Mouse (Mus musculus) lung, embryonic 16.5 days (tissue): ENCODE data around the gene Cacna2d3. TPM values are rescaled to one million over a fixed set of nuclear protein-coding genes. Genes with fewer than 3 reads are reported as not detected.

Experiments used
- ATAC-seq: fragments of 200-750 bp; cut with Nextera tagmentation; 2 replicates; pipeline ENCODE4 v1.8.0; 2017; ENCODE audit warnings: low read depth, mild to moderate bottlenecking, moderate library complexity
- H3K27ac ChIP-seq: fragments of 300-500 bp; sonication (generic); 2 replicates; pipeline ENCODE4 v1.5.1; 2014; ENCODE audit warnings: mild to moderate bottlenecking, control low read depth, low read length
- H3K27me3 ChIP-seq: fragments of 300-500 bp; sonication (generic); 2 replicates; pipeline ENCODE4 v1.6.1; 2014; ENCODE audit warnings: low read depth, low read length, mixed read lengths; ENCODE audit not compliant: control insufficient read depth, insufficient read depth
- H3K36me3 ChIP-seq: fragments of 300-500 bp; sonication (generic); 2 replicates; pipeline ENCODE4 v1.6.1; 2014; ENCODE audit warnings: low read length; ENCODE audit not compliant: control insufficient read depth, insufficient read depth
- H3K4me1 ChIP-seq: fragments of 300-500 bp; sonication (generic); replicated peaks from 2 replicates; pipeline ENCODE4 v1.6.1; 2014; ENCODE audit warnings: low read length, mixed read lengths; ENCODE audit not compliant: control insufficient read depth, insufficient read depth
- H3K4me2 ChIP-seq: fragments of 300-500 bp; sonication (generic); 2 replicates; pipeline ENCODE4 v1.6.1; 2014; ENCODE audit warnings: low read depth, low read length, control low read depth
- H3K4me3 ChIP-seq: fragments of 300-500 bp; sonication (generic); 2 replicates; pipeline ENCODE4 v1.5.1; 2014; ENCODE audit warnings: mild to moderate bottlenecking, low read length, control low read depth
- H3K9ac ChIP-seq: fragments of 300-500 bp; sonication (generic); 2 replicates; pipeline ENCODE4 v1.6.1; 2014; ENCODE audit warnings: low read length, control low read depth
- H3K9me3 ChIP-seq: fragments of 300-500 bp; sonication (generic); 2 replicates; pipeline ENCODE4 v1.6.1; 2016; ENCODE audit warnings: low read length; ENCODE audit not compliant: control insufficient read depth
- WGBS: fragments of 180-500 bp; shearing (Covaris S2); extraction: QIAGEN DNeasy Blood & Tissue Kit; methylation state at CpG from one replicate; pipeline ENCODE4 v1.1.7; 2014; 5-methylcytosine and 5-hydroxymethylcytosine counted together
- polyA plus RNA-seq: library from polyadenylated mRNA; unstranded; fragments of >200 nt; fragmentation: Nextera tagmentation; extraction: Ambion mirVana; gene quantifications from 2 replicates; pipeline ENCODE4 v1.2.1, GENCODE M21; 2015

Gene Cacna2d3
- polyA plus RNA-seq, 1 experiment from 2014 or later: 0.98 TPM

DNA sequence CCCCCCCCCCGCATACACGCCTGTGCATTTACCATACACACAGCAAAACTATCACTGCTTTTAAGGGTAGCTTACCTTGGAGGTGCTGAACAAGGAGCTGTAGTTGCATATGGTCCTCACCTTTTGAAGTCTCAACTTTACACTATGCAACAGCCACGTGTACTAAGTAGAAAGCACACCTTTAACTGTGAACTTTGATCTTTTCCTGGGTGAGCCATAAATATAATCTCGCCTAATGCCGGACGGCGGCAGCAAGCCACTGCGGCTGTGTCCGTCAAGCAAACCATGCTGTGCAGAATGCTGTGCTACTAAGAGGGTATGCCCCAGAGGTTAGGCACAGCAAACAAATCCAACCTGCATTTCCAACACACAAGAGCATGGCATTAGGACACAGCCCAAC, 132.0 kb downstream of the Cacna2d3 start:
- no peaks in the 10 kb centered on the region for H3K9me3 ChIP-seq
- no peak overlapping the region for H3K9ac ChIP-seq
- H3K36me3 ChIP-seq: no peaks in the 10 kb centered on the region
- H3K4me3 ChIP-seq: no peak overlapping the region
- no peaks in the 10 kb centered on the region for H3K4me1 ChIP-seq
- no peak overlapping the region for H3K4me2 ChIP-seq
- no peaks in the 10 kb centered on the region for H3K27me3 ChIP-seq
- ATAC-seq: no peak
- 73% methylated on average over 9 of the region's 9 CpGs for WGBS
- no peak overlapping the region for H3K27ac ChIP-seq

DNA sequence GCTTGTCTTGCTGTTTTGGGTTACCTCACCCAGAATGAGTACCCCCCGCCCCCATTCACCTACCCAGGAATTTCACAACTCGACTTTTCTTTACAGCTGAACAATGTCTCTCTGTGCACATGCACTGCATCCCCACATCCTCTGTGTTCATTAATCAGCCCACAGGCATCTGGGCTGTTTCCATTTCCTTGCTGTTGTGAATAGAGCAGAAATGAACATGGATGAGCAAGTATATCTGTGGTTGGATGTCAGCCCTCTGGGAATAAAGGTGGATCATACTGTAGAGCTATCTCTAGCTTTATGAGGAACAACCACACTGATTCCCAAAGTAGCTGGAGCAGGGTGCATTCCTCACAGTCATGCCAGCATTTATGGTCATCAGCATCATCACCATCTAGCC, 139.7 kb downstream of the Cacna2d3 start:
- no peak for ATAC-seq

DNA sequence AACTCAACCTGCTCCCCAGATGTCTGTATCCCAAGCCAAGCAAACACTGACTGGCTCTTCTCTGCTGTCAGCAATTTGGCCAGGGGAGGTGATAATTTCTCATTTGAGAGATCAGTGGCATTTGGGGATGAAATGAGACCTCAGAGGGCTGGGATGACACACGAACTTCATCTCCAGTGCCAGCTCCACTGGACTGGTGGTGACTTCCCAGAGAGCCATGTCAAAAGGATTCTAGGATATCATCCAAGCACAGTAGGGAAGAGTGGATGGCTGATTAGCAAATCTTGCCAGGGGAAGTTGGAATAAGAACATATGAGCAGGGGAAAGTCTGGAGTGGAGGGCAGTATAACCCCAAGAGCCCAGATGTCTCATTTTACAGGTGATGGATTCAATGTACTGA, 143.9 kb downstream of the Cacna2d3 start:
- WGBS: 27% methylated on average over 1 of the region's 1 CpGs
- Histone ChIP-seq H3K9ac (no peak overlapping the region), H3K4me2 (no peak overlapping the region), H3K36me3 (no peaks in the 10 kb centered on the region), H3K4me3 (no peak overlapping the region), H3K27ac (no peak overlapping the region), H3K4me1 (no peaks in the 10 kb centered on the region), H3K9me3 (no peaks in the 10 kb centered on the region), H3K27me3 (no peaks in the 10 kb centered on the region)
- ATAC-seq: no peak

More for the DNA sequence above, 139.7 kb downstream of the Cacna2d3 start:
- Histone ChIP-seq H3K4me2 (no peak overlapping the region), H3K4me3 (no peak overlapping the region), H3K27me3 (no peaks in the 10 kb centered on the region), H3K27ac (no peak overlapping the region), H3K36me3 (no peaks in the 10 kb centered on the region), H3K9ac (no peak overlapping the region), H3K9me3 (no peaks in the 10 kb centered on the region), H3K4me1 (no peaks in the 10 kb centered on the region)
- 64% methylated on average over 2 of the region's 2 CpGs for WGBS

DNA sequence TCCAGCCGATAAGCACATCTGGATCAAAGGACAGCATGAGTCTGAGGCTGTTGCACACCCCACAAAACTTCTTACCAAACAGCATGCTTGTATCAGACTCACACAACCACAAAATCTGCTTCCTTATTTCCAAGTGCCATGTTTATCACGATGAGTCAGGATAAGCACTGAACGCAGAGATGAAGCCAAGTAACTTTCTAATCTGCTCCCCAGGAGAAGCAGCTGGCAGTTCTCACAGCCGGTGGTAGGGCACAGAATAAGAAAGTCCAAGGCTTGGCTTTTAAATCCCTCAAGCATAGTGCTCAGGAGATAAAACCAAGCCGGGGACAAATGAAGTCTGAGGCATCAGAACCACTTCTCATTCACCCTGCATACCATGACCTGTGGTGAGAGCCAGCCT, 146.1 kb downstream of the Cacna2d3 start:
- H3K4me1 ChIP-seq: no peaks in the 10 kb centered on the region
- no peak overlapping the region for H3K4me2 ChIP-seq
- H3K4me3 ChIP-seq: no peak overlapping the region
- no peak overlapping the region for H3K27ac ChIP-seq
- 47% methylated on average over 5 of the region's 5 CpGs for WGBS
- H3K27me3 ChIP-seq: no peaks in the 10 kb centered on the region
- no peak overlapping the region for H3K9ac ChIP-seq
- no peak for ATAC-seq
- H3K36me3 ChIP-seq: no peaks in the 10 kb centered on the region
- no peaks in the 10 kb centered on the region for H3K9me3 ChIP-seq

DNA sequence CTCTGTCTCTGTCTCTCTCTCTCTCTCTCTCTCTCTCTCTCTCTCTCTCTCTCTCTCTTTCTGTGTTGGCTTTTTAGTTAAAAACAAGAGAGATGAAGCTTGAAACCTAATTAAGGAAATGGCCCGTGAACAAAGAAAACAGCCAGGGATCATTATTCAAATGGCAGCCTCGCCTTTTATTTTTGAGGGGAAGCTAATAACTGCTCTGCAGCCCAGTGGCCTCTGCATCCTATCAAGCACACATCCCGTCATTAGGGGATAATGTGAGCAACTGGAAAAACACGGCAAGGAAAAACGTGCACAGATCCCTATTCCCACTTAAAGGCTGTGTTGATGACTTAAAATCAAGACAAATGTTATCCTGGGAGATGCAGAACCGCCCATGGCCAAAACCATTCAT, 159.0 kb downstream of the Cacna2d3 start:
- Histone ChIP-seq H3K9ac (no peak overlapping the region), H3K4me2 (no peak overlapping the region), H3K27ac (no peak overlapping the region), H3K36me3 (no peaks in the 10 kb centered on the region), H3K9me3 (no peaks in the 10 kb centered on the region), H3K27me3 (no peaks in the 10 kb centered on the region), H3K4me1 (no peaks in the 10 kb centered on the region), H3K4me3 (no peak overlapping the region)
- WGBS: 41% methylated on average over 6 of the region's 6 CpGs
- ATAC-seq: no peak

DNA sequence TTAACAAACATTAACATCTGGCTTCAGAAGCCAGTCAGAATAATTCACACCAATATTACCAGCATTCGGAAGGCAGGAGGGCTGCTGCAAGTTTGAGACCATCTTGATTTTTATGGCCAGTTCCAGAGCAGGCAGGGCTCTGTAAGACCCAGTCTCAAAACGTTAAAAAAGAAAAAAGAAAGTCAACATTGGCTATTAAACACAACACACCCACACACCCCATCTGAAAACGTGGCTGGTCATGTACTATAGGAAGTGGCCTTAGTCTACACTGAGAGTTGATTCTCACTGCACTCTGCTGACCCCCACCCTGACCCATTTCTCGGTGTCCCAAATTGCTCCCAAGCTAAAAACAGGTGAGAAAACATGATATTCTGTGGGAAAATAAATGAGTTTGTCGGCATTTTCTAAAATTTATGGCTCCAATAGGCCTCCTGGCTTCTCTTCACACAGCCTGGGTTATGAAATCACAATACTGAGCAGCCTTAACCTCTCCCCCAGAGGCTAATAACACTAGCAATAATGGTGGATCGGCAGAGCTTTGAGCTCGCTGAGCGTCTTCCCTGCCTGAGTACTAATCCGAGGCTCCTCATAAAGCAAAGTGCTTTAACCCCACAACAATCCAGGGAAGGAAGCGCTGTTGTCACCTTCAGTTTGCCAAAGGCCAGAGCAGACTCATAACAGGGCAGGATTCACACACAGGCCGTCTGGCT, 160.4 kb downstream of the Cacna2d3 start:
- Histone ChIP-seq H3K27ac (no peak overlapping the region), H3K36me3 (no peaks in the 10 kb centered on the region), H3K27me3 (no peaks in the 10 kb centered on the region), H3K4me1 (no peaks in the 10 kb centered on the region), H3K9me3 (no peaks in the 10 kb centered on the region), H3K4me2 (no peak overlapping the region), H3K4me3 (no peak overlapping the region), H3K9ac (no peak overlapping the region)
- WGBS: 75% methylated on average over 11 of the region's 11 CpGs
- ATAC-seq: no peak

DNA sequence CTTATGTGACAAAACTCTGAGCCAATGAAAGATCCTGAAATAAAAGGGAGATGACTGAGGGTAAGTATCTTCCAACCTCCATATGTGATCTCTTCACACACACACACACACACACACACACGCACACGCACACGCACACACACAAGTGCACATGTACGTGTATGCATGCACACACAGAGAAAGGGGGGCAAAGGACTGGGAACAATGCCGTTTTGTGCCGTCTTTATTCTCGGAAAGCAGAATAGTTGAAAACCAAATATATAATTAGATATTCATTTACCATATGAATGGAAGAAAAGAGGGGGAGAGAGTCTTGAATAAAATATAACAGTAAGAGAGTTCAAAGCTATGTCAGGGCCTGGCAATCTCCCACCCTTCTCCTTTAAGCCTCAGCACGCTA, 163.2 kb downstream of the Cacna2d3 start:
- H3K9me3 ChIP-seq: no peaks in the 10 kb centered on the region
- 88% methylated on average over 8 of the region's 8 CpGs for WGBS
- no peak overlapping the region for H3K9ac ChIP-seq
- no peak for ATAC-seq
- no peaks in the 10 kb centered on the region for H3K27me3 ChIP-seq
- H3K4me2 ChIP-seq: no peak overlapping the region
- H3K36me3 ChIP-seq: no peaks in the 10 kb centered on the region
- H3K4me3 ChIP-seq: no peak overlapping the region
- no peaks in the 10 kb centered on the region for H3K4me1 ChIP-seq
- H3K27ac ChIP-seq: no peak overlapping the region

DNA sequence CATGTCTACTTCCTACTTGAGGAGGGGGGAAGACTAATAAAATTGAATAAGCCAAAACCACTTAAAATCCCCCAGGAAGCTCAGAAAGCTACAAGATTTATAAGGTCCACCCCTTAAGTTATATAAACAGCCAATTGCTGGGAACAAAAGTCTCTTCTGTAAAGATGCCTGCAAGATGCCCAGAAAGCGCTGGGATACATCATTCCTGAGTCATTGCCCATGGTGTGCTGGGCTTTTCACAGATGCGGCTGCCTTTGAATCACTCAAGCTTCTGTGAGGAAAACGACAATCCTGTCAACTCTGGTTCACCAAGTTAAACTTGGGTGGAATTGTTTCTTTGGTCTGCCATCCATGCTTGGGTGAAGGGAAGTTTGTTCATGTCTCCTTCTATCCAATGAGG, 165.5 kb downstream of the Cacna2d3 start:
- H3K27ac ChIP-seq: no peak overlapping the region
- no peaks in the 10 kb centered on the region for H3K4me1 ChIP-seq
- no peak for ATAC-seq
- H3K4me3 ChIP-seq: no peak overlapping the region
- no peaks in the 10 kb centered on the region for H3K27me3 ChIP-seq
- no peak overlapping the region for H3K4me2 ChIP-seq
- no peaks in the 10 kb centered on the region for H3K36me3 ChIP-seq
- H3K9ac ChIP-seq: no peak overlapping the region
- H3K9me3 ChIP-seq: no peaks in the 10 kb centered on the region
- WGBS: 81% methylated on average over 3 of the region's 3 CpGs

DNA sequence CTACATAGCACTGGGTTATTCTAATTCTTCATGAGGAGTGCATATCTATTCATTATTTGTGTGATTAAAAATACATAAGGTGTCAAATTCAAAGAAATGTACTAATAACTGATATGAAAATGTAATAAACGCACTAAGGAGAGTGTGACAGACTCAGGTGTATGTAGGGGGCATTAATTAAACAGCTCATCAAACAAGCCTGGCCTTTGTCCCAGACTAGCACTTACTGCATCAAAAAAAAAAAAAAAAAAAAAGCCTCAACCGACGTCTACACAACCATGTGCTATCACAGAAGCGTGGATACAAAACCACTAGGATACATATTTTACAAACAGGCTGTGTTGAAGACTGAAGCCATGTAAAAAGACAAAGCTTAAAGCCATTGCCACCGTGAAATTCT, 169.2 kb downstream of the Cacna2d3 start:
- H3K4me1 ChIP-seq: no peaks in the 10 kb centered on the region
- no peaks in the 10 kb centered on the region for H3K27me3 ChIP-seq
- 73% methylated on average over 5 of the region's 5 CpGs for WGBS
- H3K36me3 ChIP-seq: no peaks in the 10 kb centered on the region
- H3K4me3 ChIP-seq: no peak overlapping the region
- H3K9ac ChIP-seq: no peak overlapping the region
- H3K4me2 ChIP-seq: no peak overlapping the region
- H3K27ac ChIP-seq: no peak overlapping the region
- no peaks in the 10 kb centered on the region for H3K9me3 ChIP-seq
- no peak for ATAC-seq

DNA sequence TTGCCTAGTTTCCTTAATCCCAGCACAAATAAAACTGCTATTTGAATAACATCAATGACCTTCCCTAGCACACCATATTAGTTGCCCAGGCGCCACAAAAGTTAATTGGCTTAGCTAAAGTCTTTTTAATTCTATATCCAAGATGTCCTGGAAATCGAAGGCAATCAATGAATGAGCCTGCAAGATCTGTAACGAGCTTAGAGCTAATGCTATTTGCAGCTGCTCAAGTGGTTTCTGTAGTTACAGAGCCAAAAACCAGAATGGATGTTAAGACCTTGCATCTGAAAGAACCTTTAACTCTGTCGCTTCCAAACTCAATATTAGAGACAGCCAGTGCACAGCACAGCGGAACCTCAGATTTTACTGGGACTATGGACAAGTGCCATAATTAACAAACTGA, 173.0 kb downstream of the Cacna2d3 start:
- no peaks in the 10 kb centered on the region for H3K9me3 ChIP-seq
- H3K4me1 ChIP-seq: no peaks in the 10 kb centered on the region
- H3K9ac ChIP-seq: no peak overlapping the region
- H3K27ac ChIP-seq: no peak overlapping the region
- no peaks in the 10 kb centered on the region for H3K27me3 ChIP-seq
- H3K36me3 ChIP-seq: no peaks in the 10 kb centered on the region
- ATAC-seq: no peak
- 75% methylated on average over 5 of the region's 5 CpGs for WGBS
- H3K4me2 ChIP-seq: no peak overlapping the region
- no peak overlapping the region for H3K4me3 ChIP-seq
